Mouse (Mus musculus): Measurements from ENCODE around the gene Rpl9.

DNA sequence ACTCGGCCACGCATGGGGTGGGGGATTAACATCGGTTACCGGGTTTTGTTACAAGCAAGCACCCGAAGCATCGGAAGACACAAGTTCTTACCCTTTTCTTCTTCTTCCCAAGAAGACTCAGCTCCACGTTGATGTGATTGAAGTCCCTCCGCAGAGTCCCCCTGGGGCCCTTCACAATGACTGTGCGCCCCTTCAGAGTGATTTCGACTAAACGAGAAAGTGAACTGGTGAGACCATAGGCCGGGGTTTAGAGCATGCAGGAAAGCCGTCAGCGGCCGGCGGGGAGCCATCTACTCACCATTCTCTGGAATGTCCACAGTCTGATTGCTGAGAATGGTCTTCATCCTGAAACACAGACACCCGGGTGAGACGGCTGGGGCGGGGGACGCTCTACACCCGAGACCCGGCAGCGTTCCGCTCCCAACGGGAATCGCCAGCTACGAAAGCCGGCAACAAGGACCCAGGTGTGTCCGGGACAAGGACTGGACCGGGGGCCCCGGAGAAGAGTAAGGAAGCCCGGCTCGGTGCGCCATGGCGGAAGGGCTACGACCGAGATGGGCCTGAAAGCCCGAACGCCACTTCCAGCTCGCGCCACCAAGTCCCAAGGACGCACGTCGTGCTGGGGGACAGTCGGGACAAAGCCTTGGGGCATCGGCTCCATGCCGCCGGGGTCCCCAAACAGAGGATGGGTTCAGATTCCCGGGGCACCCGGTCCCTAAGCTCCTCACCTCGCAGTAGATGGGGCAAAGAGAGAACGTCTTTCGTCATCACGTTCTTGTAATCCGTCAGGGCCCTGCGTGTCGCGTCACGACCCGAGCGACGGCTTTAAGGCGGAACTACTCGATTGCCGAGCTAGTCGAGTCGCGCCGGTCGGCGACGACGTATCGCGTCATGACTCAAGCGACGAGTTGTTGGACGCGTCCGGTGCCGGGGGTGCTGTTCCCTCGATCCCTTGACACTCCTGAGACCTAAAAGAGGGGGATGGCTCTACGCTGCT is at the start of gene Rpl9, which contains the start of gene Lias:
- TF ChIP-seq POLR2A (IDR thresholded peaks at IDR 0.05; ENCODE audit: control insufficient read depth, extremely low read depth, insufficient read depth, low read length, poor library complexity): peak; percentile 91
- TF ChIP-seq CTCF (IDR thresholded peaks at IDR 0.05; ENCODE audit: borderline replicate concordance, control insufficient read depth, extremely low read depth, insufficient read depth, low read length, poor library complexity): 0 out of 2 replicates have a peak, but pooled peaks have one; percentile 13
